Mouse (Mus musculus) liver, embryonic 14.5 days (tissue): ENCODE data around the gene Brip1.

Experiments used
- CTCF ChIP-seq: IDR thresholded peaks from 2 replicates; pipeline ENCODE4 v1.5.1; 2016; ENCODE audit warnings: antibody characterized with exemption, low read depth, control low read depth
- EP300 ChIP-seq: IDR thresholded peaks from 2 replicates; pipeline ENCODE4 v1.6.1; 2016; ENCODE audit warnings: antibody characterized with exemption, low read depth

- TF ChIP-seq CTCF (no peak), EP300 (no peak)
Measured at GRCm38 (mm10) chr11:86131324-86131723, 69.7 kb downstream of the Brip1 start.
